Mouse (Mus musculus) kidney, adult 2 months (tissue): ENCODE data around the gene Gja5. TPM values are rescaled to one million over a fixed set of nuclear protein-coding genes. Genes with fewer than 3 reads are reported as not detected.
A peak's percentile ranks its signal among the peaks of the same experiment; 100 is the strongest.

ENCODE experiments used
- DNase-seq: peaks from one replicate; pipeline ENCODE4 v3.0.0; 2021
- H3K27ac ChIP-seq: fragments of 200-500 bp; 2 replicates; pipeline ENCODE4 v1.5.1; 2012; ENCODE audit warnings: low read depth, low read length, control low read depth, inconsistent platforms; ENCODE audit not compliant: insufficient read depth
- H3K27me3 ChIP-seq: fragments of 200-500 bp; replicated peaks from 2 replicates; pipeline ENCODE4 v1.6.1; 2012; ENCODE audit warnings: mild to moderate bottlenecking, moderate library complexity, low read length, inconsistent platforms; ENCODE audit not compliant: control insufficient read depth, insufficient read depth
- H3K36me3 ChIP-seq: fragments of 200-500 bp; 2 replicates; pipeline ENCODE4 v1.6.1; 2012; ENCODE audit warnings: mild to moderate bottlenecking, moderate library complexity, low read length, inconsistent platforms; ENCODE audit not compliant: control insufficient read depth, insufficient read depth
- H3K4me1 ChIP-seq: fragments of 200-500 bp; 2 replicates; pipeline ENCODE4 v1.6.1; 2011; ENCODE audit warnings: low read length; ENCODE audit not compliant: control insufficient read depth, insufficient read depth
- H3K4me3 ChIP-seq: fragments of 200-500 bp; 2 replicates; pipeline ENCODE4 v1.5.1; 2011; ENCODE audit warnings: mild to moderate bottlenecking, low read depth, low read length, control low read depth; ENCODE audit not compliant: insufficient read depth
- CTCF ChIP-seq: fragments of 200-500 bp; conservative IDR thresholded peaks from 2 replicates; pipeline ENCODE4 v1.5.1; 2011; ENCODE audit warnings: low read depth, mild to moderate bottlenecking, control low read depth, low read length, moderate library complexity, mixed read lengths; ENCODE audit not compliant: insufficient read depth, insufficient read length
- POLR2A ChIP-seq: fragments of 200-500 bp; IDR thresholded peaks from one replicate; pipeline ENCODE4 v1.6.1; 2011; ENCODE audit warnings: low read depth, low read length, control low read depth
- WGBS: fragments of 180-500 bp; shearing (Covaris S2); methylation state at CpG from one replicate; pipeline ENCODE4 v1.1.7; 2018; 5-methylcytosine and 5-hydroxymethylcytosine counted together
- polyA plus RNA-seq: library from polyadenylated mRNA; depleted of rRNA; stranded (reverse); fragments of >200 nt; gene quantifications from 2 replicates; pipeline ENCODE4 v1.2.3, GENCODE M21; 2012

Gja5 gene
- polyA plus RNA-seq, 1 experiment: 8.2 TPM

- peak; percentile 27 for DNase-seq
Observed at GRCm38 (mm10) chr3:96902336-96902999, 2.0 kb upstream of the Gja5 start.

GRCm38 (mm10) chr3:96904851-96905541, 503 bp downstream of the Gja5 start, which contains the start of gene Gpr89:
TSS of gene Gpr89 (minus strand) at chr3:96905346.
- DNase-seq: peak; percentile 97
- TF ChIP-seq CTCF (no peak), POLR2A (peak; percentile 62)
- H3K27me3 ChIP-seq: no peaks in the 10 kb centered on the region
- no peak within 1 kb of the TSS for H3K27ac ChIP-seq
- H3K36me3 ChIP-seq: no peaks in the 10 kb centered on the region
- H3K4me3 ChIP-seq: peak within 1 kb of the TSS; percentile 81
- WGBS: under 1% methylated on average over 40 of the region's 40 CpGs
- H3K4me1 ChIP-seq: peaks cover 2% of the 10 kb centered on the region; the same call in 1 of the 2 replicates

More at GRCm38 (mm10) chr3:96902336-96902999, 2.0 kb upstream of the Gja5 start:
- Histone ChIP-seq H3K27me3 (no peaks in the 10 kb centered on the region), H3K4me3 (no peak overlapping the region), H3K36me3 (no peaks in the 10 kb centered on the region), H3K27ac (no peak overlapping the region), H3K4me1 (peaks cover 2% of the 10 kb centered on the region; the same call in 1 of the 2 replicates)
- TF ChIP-seq CTCF: no peak
- TF ChIP-seq POLR2A: no peak
- WGBS: 56% methylated on average over 4 of the region's 4 CpGs

DNA sequence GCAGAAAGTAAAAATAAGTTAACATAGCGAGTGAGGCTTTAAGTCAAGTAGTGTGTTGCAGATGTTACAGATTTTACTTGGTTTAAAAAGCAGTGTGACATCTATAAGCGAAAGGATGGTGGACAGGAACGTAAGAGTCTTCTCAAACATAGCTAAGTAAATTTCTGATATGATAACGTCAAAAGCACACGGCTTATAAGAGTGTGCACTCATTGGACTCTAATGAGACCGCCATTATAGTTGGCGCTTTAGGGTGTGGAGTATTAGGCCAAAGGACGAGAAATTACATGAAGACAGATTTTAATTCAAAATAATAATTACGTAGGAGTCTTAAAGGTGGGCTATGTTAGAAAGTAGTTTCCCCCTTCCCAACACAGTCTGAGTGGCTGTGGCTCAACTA, 1.1 kb downstream of the Gja5 start:
- Histone ChIP-seq H3K27ac (no peak overlapping the region), H3K36me3 (no peaks in the 10 kb centered on the region), H3K4me3 (peak overlapping the region; percentile 81), H3K4me1 (peaks cover 2% of the 10 kb centered on the region; the same call in 1 of the 2 replicates), H3K27me3 (no peaks in the 10 kb centered on the region)
- DNase-seq: no peak
- 36% methylated on average over 9 of the region's 9 CpGs for WGBS
- TF ChIP-seq CTCF (no peak), POLR2A (no peak)

GRCm38 (mm10) chr3:96920991-96921390, 16.5 kb downstream of the Gja5 start:
- no peaks in the 10 kb centered on the region for H3K27me3 ChIP-seq
- H3K4me3 ChIP-seq: no peak overlapping the region
- no peaks in the 10 kb centered on the region for H3K36me3 ChIP-seq
- no peak for TF ChIP-seq CTCF
- TF ChIP-seq POLR2A: no peak
- WGBS: 31% methylated on average over 7 of the region's 7 CpGs
- no peak for DNase-seq
- H3K27ac ChIP-seq: no peak overlapping the region
- H3K4me1 ChIP-seq: no peaks in the 10 kb centered on the region

GRCm38 (mm10) chr3:96924631-96925030, 20.1 kb downstream of the Gja5 start:
- Histone ChIP-seq H3K27ac (no peak overlapping the region), H3K27me3 (no peaks in the 10 kb centered on the region), H3K4me3 (no peak overlapping the region), H3K36me3 (no peaks in the 10 kb centered on the region), H3K4me1 (no peaks in the 10 kb centered on the region)
- whole genome bisulfite sequencing: 67% methylated on average over 4 of the region's 4 CpGs
- no peak for DNase-seq
- TF ChIP-seq CTCF (no peak), POLR2A (no peak)

DNA sequence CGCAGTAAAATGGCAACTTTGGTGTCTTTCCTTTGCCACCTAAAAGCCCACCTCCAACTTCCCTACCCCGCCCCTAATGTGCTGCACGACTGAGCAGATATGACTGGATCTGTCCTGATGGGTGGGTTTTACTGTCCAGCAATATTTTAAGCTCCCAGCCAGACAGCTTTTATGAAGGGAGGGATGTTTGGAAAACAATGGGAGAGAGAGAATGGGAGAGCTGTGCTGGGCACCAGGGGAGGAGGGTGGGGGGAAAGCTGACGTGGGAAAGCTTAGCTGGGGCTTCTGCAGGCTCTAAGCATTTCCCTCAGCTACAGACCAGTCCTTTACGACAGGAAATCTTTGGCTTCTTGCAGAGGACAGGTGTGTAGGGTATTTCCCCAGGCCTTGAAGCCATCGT, 21.4 kb downstream of the Gja5 start, which contains the start of gene Gja8:
Gja8 (minus strand) TSS at position 101 of the 400 bp plus-strand sequence.
- no peak within 1 kb of the TSS for H3K4me3 ChIP-seq

GRCm38 (mm10) chr3:96931261-96931681, 26.8 kb downstream of the Gja5 start:
- Histone ChIP-seq H3K4me3 (no peak overlapping the region), H3K4me1 (no peaks in the 10 kb centered on the region), H3K27ac (no peak overlapping the region), H3K27me3 (no peaks in the 10 kb centered on the region), H3K36me3 (no peaks in the 10 kb centered on the region)
- TF ChIP-seq CTCF (no peak), POLR2A (no peak)
- no peak for DNase-seq
- 30% methylated on average over 5 of the region's 5 CpGs for WGBS

More for the DNA sequence above, 21.4 kb downstream of the Gja5 start, which contains the start of gene Gja8:
- WGBS: 47% methylated on average over 6 of the region's 6 CpGs
- Histone ChIP-seq H3K27me3 (no peaks in the 10 kb centered on the region), H3K4me1 (no peaks in the 10 kb centered on the region), H3K27ac (no peak within 1 kb of the TSS), H3K36me3 (no peaks in the 10 kb centered on the region)
- no peak for DNase-seq
- no peak for TF ChIP-seq CTCF
